Mouse (Mus musculus): ENCODE data around the gene Tex14. TPM values are rescaled to one million over a fixed set of nuclear protein-coding genes. Genes with fewer than 3 reads are reported as not detected.
"Not testable (repeated sequence)": the region's sequence is repeated elsewhere in the genome, so short reads cannot be mapped to it uniquely, and the experiment has no call there.

Tex14 gene
- total and polyA plus RNA-seq, 3 experiments: 0.08 to 0.23 TPM; not detected in 1

DNA sequence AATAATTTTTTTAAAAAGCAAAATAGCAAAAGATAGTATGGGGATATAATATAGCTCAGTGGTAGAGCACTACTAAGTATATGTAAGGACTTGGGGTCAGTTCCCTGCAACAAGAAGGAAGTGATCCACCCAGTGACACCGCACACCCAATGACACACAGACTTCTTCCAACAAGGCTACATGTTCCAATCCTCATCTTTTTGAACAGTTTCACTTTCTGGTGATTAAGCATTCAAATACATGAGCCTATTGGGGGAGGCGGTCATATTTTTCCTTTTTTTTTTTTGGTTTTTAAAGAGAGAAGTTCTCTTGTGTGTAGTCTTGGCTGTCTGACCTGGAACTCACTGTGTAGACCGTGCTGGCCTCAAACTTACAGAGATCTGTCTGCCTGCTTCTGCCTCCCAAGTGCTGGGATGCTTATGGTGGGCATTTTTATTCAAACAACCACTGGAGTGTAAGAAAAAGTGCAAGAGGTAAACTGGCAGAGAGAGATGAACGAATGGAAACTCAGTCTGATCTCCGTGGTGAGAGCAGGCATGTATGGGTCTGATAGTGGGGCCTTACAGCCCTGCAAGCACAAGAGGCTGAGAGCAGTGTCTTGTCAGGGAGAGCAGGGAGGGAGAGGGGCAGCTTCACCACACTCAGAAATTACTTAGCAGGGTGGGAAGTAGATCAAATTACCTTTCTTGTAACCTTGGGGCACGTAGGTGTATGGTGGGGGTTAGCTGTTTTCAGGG lies 28.2 kb downstream of the Tex14 start:
- Histone ChIP-seq H3K36me3 (ENCODE audit: control insufficient read depth, insufficient read depth, low read length) (no peaks in the 10 kb centered on the region), H3K9ac (ENCODE audit: low read depth, low read length) (no peak overlapping the region), H3K4me3 (no peak overlapping the region), H3K4me1 (ENCODE audit: control insufficient read depth, insufficient read depth, low read length) (no peaks in the 10 kb centered on the region), H3K79me2 (replicated peaks; ENCODE audit: control insufficient read depth, insufficient read depth, low read length) (no peaks in the 10 kb centered on the region), H3K27ac (no peak overlapping the region), H3K27me3 (ENCODE audit: control insufficient read depth, insufficient read depth, low read length) (no peaks in the 10 kb centered on the region)
- DNase-seq: no peak
- intact Hi-C loops (cut with DNase I): no loop called here
- 59% methylated on average over 6 of the region's 6 CpGs for WGBS
- no peak for TF ChIP-seq EP300 (IDR thresholded peaks at IDR 0.05; ENCODE audit: insufficient read depth, low read depth, low read length)
- no peak for TF ChIP-seq POLR2A (IDR thresholded peaks at IDR 0.05; ENCODE audit: insufficient read depth, low read depth, low read length)
- no peak for TF ChIP-seq CTCF (IDR thresholded peaks at IDR 0.05)

DNA sequence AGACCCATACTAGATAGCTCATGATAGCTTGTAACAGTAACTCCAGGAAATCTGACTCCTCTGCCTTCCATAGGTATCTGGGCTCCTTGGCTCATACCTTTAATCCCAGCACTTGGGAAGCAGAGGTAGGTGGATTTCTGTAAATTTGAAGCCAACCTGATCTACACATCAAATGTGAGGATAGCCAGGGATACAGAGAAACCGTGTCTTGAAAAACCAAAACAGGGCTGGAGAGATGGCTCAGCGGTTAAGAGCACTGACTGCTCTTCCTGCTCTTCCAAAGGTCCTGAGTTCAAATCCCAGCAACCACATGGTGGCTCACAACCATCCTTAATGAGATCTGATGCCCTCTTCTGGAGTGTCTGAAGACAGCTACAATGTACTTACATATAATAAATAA lies 30.2 kb downstream of the Tex14 start:
- DNase-seq; H3K36me3 ChIP-seq (ENCODE audit: control insufficient read depth, insufficient read depth, low read length); H3K27ac ChIP-seq; intact Hi-C loops (cut with DNase I); H3K4me1 ChIP-seq (ENCODE audit: control insufficient read depth, insufficient read depth, low read length); H3K9ac ChIP-seq (ENCODE audit: low read depth, low read length); H3K79me2 ChIP-seq (replicated peaks; ENCODE audit: control insufficient read depth, insufficient read depth, low read length); H3K4me3 ChIP-seq; H3K27me3 ChIP-seq (ENCODE audit: control insufficient read depth, insufficient read depth, low read length): not testable (repeated sequence)
- WGBS: 96% methylated on average over 2 of the region's 2 CpGs

DNA sequence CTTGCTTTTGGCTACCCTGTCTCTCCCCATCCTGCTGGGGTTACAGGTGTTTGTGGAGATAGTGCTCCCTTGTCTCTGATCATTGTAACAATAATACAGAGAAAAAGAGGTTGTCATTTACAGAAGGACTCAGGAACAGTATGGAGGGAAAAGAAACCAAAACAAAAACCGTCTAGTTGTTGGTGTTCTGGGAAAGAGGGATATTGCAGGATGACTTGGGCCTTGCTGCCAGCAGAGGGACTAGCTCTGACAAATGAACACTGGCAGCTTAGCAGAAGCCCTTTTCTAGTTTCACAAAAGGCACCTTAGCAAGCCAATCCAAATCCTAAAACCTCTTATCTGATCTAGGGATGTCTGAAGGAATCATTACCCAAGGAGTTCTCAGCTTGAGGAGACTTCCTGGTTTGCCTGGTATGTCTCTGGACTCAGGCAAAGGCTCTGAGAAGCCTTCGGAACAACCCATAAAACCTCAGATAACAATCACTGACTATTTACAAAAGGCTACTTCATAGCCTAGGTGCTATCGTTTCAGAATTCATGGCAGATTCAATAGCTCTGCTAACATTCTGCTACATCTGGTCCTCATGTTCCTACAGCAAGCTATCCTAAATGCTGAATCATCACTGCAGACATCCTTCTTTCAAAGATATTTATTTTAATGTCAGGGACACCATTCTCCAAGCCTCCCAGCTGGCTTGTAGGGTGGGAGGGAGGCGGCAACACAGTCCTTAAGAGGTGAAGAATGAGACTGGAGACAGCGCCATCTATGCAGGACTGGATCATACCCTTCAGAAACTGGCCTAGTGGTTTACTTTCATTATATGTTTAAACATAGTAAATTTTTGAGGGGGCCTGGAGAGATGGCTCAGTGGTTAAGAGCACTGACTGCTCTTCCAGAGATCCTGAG lies 31.7 kb downstream of the Tex14 start:
- Histone ChIP-seq H3K27ac (no peak overlapping the region), H3K4me1 (ENCODE audit: control insufficient read depth, insufficient read depth, low read length) (no peaks in the 10 kb centered on the region), H3K4me3 (no peak overlapping the region), H3K79me2 (replicated peaks; ENCODE audit: control insufficient read depth, insufficient read depth, low read length) (no peaks in the 10 kb centered on the region), H3K9ac (ENCODE audit: low read depth, low read length) (no peak overlapping the region), H3K36me3 (ENCODE audit: control insufficient read depth, insufficient read depth, low read length) (no peaks in the 10 kb centered on the region), H3K27me3 (ENCODE audit: control insufficient read depth, insufficient read depth, low read length) (no peaks in the 10 kb centered on the region)
- WGBS: 66% methylated on average over 5 of the region's 5 CpGs
- no peak for TF ChIP-seq EP300 (IDR thresholded peaks at IDR 0.05; ENCODE audit: insufficient read depth, low read depth, low read length)
- TF ChIP-seq CTCF (IDR thresholded peaks at IDR 0.05): no peak
- TF ChIP-seq POLR2A (IDR thresholded peaks at IDR 0.05; ENCODE audit: insufficient read depth, low read depth, low read length): no peak
- no peak for DNase-seq
- intact Hi-C loops (cut with DNase I): no loop called here

DNA sequence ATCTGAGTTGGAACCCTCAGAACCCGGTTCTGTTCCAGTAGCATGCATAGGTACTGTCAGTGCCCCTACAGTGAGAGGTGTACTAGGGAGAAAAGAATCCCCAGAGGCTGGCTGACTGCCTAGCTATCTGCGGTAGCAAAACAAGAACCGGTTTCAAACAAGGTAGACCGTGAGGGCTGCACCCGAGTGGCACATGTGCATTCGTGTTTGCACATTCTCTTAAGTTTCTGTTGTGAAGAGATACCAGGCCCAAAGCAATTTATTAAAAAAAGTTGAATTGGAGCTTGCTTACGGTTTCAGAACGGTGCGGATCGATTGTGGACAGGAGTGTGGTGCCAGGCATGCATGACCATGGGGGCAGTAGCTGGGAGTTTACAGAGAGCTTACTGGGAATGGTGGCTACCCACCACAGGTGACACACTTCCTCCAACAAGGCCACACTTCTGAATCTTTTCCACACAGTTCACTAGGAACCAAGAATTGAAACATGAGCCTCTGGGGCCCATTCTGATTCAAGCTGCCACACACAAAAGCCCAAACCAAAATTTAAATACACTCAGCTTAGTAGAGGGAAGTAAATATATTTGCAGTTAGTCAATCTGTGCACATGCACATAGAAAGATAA lies 35.0 kb downstream of the Tex14 start:
- intact Hi-C loops (cut with DNase I): no loop called here
- Histone ChIP-seq H3K4me3 (no peak overlapping the region), H3K9ac (ENCODE audit: low read depth, low read length) (no peak overlapping the region), H3K36me3 (ENCODE audit: control insufficient read depth, insufficient read depth, low read length) (no peaks in the 10 kb centered on the region), H3K27me3 (ENCODE audit: control insufficient read depth, insufficient read depth, low read length) (no peaks in the 10 kb centered on the region), H3K4me1 (ENCODE audit: control insufficient read depth, insufficient read depth, low read length) (no peaks in the 10 kb centered on the region; the same call in 1 of the 2 replicates), H3K27ac (no peak overlapping the region), H3K79me2 (replicated peaks; ENCODE audit: control insufficient read depth, insufficient read depth, low read length) (no peaks in the 10 kb centered on the region)
- DNase-seq: no peak
- TF ChIP-seq POLR2A (IDR thresholded peaks at IDR 0.05; ENCODE audit: insufficient read depth, low read depth, low read length): no peak
- WGBS: 87% methylated on average over 10 of the region's 10 CpGs

DNA sequence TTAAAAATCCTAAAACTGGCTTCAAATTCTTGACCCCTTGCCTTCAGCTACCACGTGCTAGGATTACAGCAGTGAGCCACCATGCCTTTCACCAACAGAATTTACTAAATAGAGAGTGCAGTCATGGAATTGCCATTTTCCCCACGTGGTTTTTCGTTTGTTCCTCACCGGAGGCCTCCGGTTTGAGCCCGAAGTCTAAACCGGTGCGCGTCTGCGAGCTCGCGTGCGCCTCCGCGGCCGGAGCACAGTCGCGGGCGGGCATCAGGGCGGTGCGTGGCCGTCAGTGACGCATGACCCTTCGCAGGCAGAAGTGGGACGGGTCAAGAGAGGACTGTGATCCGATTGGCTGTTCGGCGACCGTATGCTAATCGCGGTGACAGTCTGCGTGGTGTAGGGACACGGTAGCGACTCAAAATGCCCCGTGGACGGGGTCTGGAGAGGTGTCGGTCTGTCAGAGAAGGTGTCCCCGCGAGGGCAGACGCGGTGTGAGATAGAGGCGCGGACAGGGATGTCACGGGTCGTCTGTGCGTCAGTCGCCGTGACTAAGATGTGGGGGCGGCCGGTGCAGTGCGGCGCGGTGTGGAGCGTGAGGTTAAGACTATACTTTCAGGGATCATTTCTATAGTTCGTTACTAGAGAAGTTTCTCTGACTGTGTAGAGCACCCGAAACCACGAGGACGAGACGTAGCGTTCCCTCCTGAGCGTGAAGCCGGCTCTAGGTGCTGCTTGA lies 37.9 kb downstream of the Tex14 start:
- Histone ChIP-seq H3K27ac (peak overlapping the region; percentile 52), H3K9ac (ENCODE audit: low read depth, low read length) (peak overlapping the region; percentile 52), H3K4me3 (peak overlapping the region; percentile 26; the same call in 1 of the 2 replicates)
- TF ChIP-seq CTCF (IDR thresholded peaks at IDR 0.05): peak; percentile 36
- H3K4me1 ChIP-seq (ENCODE audit: control insufficient read depth, insufficient read depth, low read length); H3K79me2 ChIP-seq (replicated peaks; ENCODE audit: control insufficient read depth, insufficient read depth, low read length); H3K27me3 ChIP-seq (ENCODE audit: control insufficient read depth, insufficient read depth, low read length); H3K36me3 ChIP-seq (ENCODE audit: control insufficient read depth, insufficient read depth, low read length): not testable (repeated sequence)
- peak; percentile 85 to 90 for DNase-seq
- under 1% methylated on average over 31 of the region's 62 CpGs for WGBS
- intact Hi-C loops (cut with DNase I): loop anchor here (2.0 kb wide), 1 partner anchor 16 kb away; no protein-coding TSS in a partner anchor

All from heart, adult 2 months (tissue).